Mouse (Mus musculus) heart, adult 2 months (tissue): Measurements from ENCODE around the gene Camk2b.

Experiments used
- CTCF ChIP-seq: fragments of 200-600 bp; IDR thresholded peaks from 2 replicates; pipeline ENCODE4 v1.8.1; 2022; ENCODE audit warnings: antibody characterized with exemption, mild to moderate bottlenecking, moderate library complexity
- EP300 ChIP-seq: fragments of 200-500 bp; IDR thresholded peaks from 2 replicates; pipeline ENCODE4 v1.6.1; 2011; ENCODE audit warnings: low read depth, low read length, control low read depth; ENCODE audit not compliant: insufficient read depth
- POLR2A ChIP-seq: fragments of 200-500 bp; IDR thresholded peaks from 2 replicates; pipeline ENCODE4 v1.6.1; 2011; ENCODE audit warnings: mild to moderate bottlenecking, low read depth, low read length, control low read depth; ENCODE audit not compliant: insufficient read depth

DNA sequence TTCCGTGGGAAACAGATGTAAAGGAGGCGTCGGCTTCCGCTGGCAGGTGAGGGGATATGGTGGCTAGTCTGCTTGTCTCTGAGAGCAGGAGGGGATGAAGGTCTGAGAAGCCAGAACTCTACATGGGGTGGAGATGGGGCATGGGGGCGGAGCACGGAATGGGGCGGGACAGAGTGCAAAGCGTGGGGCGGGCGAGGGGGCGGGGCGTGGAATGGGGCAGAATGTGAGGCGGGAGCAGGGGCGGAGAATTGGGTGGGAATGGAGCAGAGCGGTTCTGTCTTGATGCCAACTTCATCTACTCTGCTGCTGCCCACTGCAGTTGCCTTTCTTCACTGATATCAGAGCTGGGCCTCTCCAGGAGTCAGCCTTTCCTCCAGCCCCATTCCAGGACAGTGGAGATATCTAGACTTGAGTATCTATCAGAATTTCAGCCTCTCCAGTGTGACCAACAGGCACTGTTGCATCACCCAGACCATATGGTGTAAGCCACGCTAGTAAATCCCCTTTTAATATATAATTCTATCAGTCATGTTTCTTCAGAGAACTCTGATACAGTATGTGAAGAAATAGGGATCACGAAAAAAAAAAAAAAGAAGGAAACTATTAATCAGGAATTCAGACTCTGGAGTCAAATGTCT, 145.7 kb downstream of the Camk2b start:
- no peak for TF ChIP-seq CTCF
- no peak for TF ChIP-seq EP300
- no peak for TF ChIP-seq POLR2A
